Mouse (Mus musculus) CH12.LX (cell line): Measurements from ENCODE around the gene Zbtb17.

Experiments
- BHLHE40 ChIP-seq: IDR thresholded peaks from 2 replicates; pipeline ENCODE4 v1.6.1; 2011; ENCODE audit warnings: mild to moderate bottlenecking, low read depth, low read length, improper control_type of control experiment
- CTCF ChIP-seq, 2 experiments: IDR thresholded peaks in 1 of 2; conservative IDR thresholded peaks in 1 of 2; 2 replicates each; pipeline ENCODE4 v1.5.1; 2011 to 2012; ENCODE audit warnings: low read depth in 2 of 2, low read length in 2 of 2, improper control_type of control experiment in 1 of 2, inconsistent platforms in 1 of 2, mild to moderate bottlenecking in 1 of 2, moderate library complexity in 1 of 2
- SIN3A ChIP-seq: IDR thresholded peaks from 2 replicates; pipeline ENCODE4 v1.6.1; 2012; ENCODE audit warnings: low read length, improper control_type of control experiment, inconsistent platforms
- ZNF384 ChIP-seq: IDR thresholded peaks from 2 replicates; pipeline ENCODE4 v1.6.1; 2012; ENCODE audit warnings: low read depth, low read length, improper control_type of control experiment, inconsistent platforms

DNA sequence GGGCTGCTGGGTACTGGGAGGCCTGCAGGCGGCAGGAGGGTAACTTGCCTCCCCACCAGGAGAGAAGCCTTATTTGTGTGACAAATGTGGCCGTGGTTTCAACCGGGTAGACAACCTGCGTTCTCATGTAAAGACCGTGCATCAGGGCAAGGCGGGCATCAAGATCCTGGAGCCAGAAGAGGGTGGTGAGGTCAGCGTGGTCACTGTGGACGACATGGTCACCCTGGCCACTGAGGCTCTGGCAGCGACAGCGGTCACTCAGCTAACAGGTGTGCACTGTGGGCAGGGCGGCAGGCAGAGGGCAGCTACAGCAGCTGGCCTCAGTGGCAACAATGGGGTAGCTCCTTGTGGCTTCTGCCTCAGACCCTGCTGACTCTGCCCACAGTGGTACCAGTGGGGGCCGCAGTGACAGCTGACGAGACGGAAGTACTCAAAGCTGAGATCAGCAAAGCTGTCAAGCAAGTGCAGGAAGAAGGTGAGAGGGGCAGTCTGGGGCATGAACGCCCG, 21.9 kb downstream of the Zbtb17 start:
- no peak for TF ChIP-seq CTCF (conservative IDR thresholded peaks at IDR 0.05 in 1 of 2, IDR thresholded peaks at IDR 0.05 in 1 of 2; ENCODE audit: low read depth in 2 of 2, low read length in 2 of 2)
- no peak for TF ChIP-seq ZNF384
- TF ChIP-seq SIN3A, result no peak
- TF ChIP-seq BHLHE40, result no peak
